Mouse (Mus musculus) lung, adult 2 months (tissue): ENCODE results near the gene Pitx1.

Experiments
- CTCF ChIP-seq: fragments of 200-500 bp; IDR thresholded peaks from 2 replicates; pipeline ENCODE4 v1.5.1; 2011; ENCODE audit warnings: mild to moderate bottlenecking, low read length, control low read depth; ENCODE audit not compliant: insufficient read depth
- POLR2A ChIP-seq: fragments of 200-500 bp; IDR thresholded peaks from 2 replicates; pipeline ENCODE4 v1.6.1; 2011; ENCODE audit warnings: low read depth, mild to moderate bottlenecking, control low read depth, low read length, borderline replicate concordance; ENCODE audit errors: extremely low read depth

- TF ChIP-seq CTCF = no peak
- TF ChIP-seq POLR2A = no peak
These were observed 19.8 kb upstream of the Pitx1 start for GRCm38 (mm10) chr13:55855793-55856192.
